Mouse (Mus musculus) layer of hippocampus, adult 8-10 months (tissue): ENCODE data around the gene Bloc1s1. TPM values are rescaled to one million over a fixed set of nuclear protein-coding genes. Genes with fewer than 3 reads are reported as not detected.

Experiments used
- DNase-seq, 2 experiments: peaks; one replicate each; pipeline ENCODE4 v3.0.0; 2022; ENCODE audit warnings: low spot score in 2 of 2
- total RNA-seq, 4 experiments: library from RNA; stranded (reverse); gene quantifications; 2 replicates each; pipeline ENCODE4 v1.2.4; 2022

Gene Bloc1s1
- total RNA-seq, 4 experiments from 2014 or later = 69.0 to 104 (median 90.6) TPM

DNA sequence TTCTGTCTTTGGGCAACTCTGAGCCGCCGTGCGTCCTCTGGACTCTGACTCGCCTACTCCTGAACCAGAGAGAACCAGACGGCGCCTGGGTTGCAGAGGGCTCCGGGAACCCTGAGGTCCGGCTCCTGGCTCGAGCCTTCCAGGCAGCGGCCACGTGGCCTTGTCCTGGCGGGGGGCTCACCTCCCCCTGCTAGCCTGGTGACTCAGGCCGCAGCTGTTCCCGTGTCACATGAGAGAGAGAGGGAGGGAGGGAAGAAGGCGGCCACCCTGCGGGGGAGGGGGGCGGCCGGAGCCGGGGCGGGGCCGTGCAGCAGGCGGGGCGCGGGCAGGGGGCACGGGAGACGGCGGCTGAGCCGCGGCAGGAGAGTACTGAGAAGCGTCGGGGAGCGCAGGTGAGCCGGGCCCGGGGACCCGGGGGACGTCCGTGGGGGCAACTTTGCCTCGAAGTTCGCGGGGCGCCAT, 14.2 kb downstream of the Bloc1s1 start:
- peak; percentile 68 to 77 for DNase-seq

DNA sequence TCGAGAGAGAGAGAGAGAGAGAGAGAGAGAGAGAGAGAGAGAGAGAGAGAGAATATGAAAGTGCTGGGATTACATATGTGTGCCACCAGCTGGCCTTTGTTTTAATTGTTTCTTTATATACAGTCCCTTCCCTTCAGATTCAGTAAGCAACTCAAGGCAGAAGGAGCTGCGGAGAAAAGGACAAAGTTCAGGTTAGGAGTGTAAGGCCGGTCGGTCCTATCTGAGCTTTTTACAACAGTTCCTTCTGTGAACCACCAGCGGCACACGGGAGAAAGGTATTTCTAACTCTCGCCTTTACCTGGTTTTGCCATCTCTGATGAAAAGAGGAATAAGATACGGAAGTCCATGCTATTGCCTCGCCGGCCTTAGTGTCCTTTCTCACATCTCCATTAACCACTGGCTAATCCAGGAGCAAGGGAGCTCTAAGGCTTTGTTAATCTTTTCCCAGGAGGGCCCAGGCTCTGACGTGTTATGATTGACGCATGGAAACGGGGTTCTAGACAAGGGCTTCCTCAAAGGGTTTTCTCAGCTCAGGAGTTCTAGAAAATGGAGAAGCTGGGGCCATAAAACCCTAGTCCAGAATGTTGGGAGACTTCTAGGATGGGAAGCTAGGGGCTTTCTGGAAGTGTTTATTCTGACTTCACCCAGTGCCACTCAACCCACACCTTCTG, 14.9 kb downstream of the Bloc1s1 start:
- DNase-seq = no peak

DNA sequence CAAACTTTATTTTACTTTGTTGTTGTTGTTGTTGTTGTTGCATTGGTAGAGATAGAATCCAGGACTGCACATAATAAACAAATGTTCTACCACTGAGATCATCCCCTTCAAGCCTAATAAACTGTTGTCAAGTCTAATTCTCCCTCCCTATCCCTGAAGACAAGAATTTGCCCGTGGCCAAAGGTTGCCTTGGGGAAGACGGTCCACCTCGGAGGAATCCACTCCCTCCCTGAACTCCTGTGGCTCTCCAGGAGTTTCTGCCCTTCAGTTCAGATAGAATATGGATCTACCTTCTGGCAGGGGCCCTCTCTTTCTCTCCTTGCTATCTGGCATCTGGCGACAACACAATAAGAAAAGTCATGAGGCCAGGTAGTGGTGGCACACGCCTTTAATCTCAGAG, 19.0 kb downstream of the Bloc1s1 start:
- no peak for DNase-seq

DNA sequence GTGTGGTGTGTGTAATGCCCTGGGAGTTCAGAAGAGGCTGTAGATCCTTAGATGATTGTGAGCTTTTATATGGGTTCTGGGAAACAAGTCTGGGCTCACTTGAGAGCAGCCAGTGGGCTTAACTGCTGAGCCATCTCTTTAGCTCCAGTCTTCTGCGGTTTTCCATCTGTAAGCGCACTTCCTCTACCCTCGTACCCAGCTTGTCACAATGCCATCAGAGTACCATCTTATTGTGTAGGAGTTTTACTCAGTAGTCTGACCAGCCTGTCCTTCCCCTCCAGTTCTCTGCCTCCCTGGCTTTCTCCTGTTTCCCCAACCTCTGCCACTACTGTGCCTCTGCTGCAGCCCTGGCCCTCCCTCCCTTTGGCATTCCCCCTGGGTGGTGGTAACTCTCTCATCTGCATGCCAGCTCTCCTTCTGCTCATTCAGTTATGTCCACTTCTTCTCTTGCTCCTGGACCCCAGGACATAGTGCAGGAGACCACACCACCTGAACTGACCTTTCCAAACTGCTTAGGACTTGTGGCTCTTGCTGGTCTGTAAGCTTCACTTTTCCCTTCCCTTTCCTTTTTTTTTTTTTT, 21.3 kb downstream of the Bloc1s1 start:
- DNase-seq = no peak

DNA sequence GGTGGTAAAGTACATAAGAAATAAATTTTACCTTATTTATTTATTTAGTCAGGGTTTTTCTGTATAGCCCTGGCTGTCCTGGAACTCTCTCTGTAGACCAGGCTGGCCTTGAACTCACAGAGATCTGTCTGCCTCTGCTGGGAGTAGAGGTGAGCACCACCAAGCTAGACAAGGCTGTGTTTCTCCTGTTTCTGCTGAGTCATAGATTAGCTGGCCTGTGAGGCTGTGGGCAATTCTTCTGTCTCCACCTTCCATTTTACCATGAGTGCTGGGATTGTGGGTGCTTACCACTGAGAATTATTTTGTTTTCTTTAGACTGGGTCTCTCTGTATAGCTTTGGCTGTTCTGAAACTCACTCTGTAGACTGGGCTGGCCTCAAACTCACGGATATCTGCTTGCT, 22.4 kb downstream of the Bloc1s1 start:
- no peak for DNase-seq

DNA sequence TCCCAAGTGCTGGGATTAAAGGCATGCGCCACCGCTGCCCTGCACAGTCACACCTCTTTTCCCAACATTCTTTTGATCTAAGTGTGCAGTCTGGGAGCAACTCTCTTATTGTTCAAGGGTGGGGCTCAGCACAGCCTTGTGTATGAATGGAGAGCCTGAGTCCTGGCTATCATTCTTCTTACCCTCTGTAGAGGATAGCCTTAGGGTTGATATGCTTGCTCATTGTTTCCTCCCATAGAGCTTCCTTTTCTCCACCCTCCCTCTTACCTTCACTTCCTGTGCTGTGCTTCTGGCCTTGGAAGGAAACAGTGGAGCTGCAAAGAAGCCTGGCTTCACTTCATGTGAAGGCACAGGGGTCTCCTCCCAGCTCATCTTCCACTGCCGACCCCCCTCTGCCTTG, 23.1 kb downstream of the Bloc1s1 start, which contains the start of gene Cd63:
Cd63 (plus strand) TSS at position 292 of the 400 bp plus-strand sequence.
- DNase-seq = no peak

DNA sequence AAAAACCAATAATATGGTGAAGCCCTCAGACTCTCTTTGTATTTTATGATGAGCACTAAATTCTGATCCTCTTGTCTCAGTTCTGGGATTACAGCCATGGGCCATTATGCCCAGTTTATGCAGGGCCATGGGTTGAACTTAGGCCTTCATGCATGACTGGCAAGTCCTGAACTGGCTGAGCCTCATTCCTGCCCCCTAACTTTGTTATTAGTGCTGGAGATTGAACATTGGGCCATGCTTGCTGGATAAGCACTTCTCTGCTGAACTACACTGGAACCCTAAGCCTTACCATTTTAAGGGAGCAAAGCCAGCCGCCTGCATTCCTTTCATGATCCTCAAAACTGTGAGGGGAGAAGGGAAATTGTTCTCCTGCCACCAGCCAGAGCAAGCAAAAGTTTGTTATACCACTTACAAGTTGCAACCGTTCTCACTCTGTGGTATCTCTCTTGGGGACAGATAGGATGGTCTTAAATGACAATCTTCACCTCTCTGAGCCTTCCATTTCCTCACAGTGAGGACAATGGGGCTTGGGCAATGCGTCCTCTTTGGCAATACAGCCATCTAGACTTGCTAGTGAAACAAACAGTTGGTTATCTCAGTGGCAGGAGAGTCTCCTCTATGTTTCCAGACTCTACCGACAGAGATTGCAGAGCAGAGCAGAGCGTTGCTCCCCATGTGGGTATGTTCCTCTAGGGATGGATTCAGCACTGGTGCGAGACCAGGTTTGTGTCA, 23.9 kb downstream of the Bloc1s1 start:
- DNase-seq = no peak

DNA sequence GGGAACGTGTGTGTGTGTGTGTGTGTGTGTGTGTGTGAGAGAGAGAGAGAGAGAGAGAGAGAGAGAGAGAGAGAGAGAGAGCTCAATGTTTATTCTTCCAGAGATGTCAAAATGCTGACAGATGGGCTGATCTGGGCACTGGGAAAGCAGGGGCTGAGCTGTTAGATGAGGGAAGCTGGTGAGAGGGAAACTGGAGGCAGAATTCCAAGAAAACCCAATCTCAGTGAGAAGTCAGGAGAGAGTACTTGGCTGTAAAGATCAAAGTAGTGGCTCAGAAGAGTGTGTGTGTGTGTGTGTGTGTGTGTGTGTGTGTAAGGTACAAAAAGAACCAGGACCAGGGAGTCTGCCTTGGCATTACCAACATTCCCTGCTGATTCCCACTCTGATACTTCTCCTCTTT, 26.3 kb downstream of the Bloc1s1 start:
- DNase-seq = no peak

DNA sequence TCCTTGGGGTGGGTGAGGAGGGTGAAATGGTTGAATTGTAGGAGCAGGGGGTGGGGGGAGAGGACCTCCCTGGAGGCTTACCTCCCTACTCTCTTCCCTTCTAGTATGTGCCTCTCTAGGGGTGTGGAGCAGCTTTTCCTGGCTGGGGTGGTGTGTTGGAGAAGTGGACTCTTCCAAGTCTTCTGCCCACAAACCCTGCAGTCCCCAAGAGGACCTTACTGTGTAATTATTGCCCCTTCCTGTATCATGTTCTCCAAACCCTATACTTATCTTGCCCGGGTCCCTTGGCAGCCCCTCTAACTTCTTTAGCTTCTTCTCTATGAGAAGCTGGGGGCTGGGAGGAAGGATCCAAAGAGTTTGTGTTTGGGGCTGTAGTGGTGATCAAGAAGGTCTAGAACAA, 27.0 kb downstream of the Bloc1s1 start:
- DNase-seq = no peak

DNA sequence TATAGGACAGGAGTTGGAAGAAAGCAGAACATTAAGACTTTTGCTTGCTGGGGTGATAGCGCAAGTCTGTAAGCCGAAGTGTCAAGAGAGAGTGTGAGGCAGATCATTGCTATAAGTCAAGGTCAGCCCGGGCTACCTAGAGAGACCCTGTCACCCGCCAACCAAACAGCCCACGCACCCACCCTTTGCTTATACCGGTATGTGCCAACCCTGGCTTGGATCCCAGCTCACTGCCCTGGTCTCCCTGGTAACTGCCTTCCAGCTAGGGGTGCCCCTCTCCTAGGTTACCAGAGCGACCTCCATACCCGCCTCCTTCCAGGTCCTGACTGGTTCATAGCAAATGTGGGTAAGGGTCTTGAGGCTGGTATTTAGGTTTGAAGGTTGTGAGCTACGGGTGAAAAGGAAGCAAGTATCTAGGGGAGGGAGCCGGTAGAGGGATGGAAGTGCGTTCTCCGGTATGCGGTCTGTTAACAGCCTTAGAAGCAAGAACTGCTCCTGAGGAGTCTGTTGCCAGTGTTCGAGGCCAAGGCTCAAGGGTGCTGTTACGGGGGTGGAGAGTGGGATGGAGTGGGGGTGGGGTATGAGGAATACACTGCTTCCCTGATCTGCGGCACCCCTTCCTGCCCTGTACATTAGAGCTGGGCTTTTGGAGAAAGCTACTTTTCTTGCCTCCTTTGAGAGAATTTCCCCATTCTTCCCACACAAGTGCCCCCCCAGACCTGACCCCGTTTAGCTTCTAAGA, 27.7 kb downstream of the Bloc1s1 start:
- peak; percentile 63 to 74 for DNase-seq

DNA sequence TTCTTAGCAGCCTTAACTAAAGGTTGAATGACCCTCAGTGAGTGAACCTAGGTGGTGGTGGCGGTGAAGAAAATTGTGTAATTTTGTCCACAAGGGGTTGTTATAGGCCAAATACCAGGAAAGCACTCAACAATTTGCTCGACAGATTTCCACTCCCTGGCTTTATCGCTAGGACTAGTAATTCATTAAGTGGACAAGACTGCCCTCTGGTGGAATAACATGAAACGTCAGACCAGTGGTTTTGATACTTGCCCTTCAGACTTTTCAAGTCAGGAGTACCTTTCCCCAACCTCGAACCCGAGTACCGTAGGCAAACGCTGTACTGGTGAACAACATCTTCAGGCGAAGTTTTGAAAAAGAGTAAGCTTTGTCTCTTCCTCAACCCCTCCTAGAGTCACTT, 28.4 kb downstream of the Bloc1s1 start:
- peak; percentile 67 to 81 for DNase-seq

DNA sequence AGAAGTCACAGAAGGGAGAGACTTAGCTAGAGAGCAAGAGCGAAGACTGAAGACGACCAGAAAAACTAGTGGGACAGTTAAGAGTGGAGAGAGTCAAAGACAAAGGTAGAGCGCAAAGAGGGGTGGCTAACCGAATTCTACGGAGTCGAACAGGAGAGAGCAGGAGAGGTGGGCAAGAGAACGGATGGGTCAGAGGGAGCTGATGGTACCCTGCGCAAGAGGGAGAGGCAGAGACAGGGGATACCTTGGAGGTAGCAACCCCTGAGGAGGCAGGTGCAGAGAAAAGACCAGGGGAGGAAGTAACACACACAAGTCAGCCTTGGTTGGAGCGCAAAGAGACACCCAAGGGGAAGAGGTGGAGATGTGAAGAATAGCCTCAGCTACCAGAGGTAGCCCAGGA, 31.6 kb downstream of the Bloc1s1 start:
- no peak for DNase-seq

DNA sequence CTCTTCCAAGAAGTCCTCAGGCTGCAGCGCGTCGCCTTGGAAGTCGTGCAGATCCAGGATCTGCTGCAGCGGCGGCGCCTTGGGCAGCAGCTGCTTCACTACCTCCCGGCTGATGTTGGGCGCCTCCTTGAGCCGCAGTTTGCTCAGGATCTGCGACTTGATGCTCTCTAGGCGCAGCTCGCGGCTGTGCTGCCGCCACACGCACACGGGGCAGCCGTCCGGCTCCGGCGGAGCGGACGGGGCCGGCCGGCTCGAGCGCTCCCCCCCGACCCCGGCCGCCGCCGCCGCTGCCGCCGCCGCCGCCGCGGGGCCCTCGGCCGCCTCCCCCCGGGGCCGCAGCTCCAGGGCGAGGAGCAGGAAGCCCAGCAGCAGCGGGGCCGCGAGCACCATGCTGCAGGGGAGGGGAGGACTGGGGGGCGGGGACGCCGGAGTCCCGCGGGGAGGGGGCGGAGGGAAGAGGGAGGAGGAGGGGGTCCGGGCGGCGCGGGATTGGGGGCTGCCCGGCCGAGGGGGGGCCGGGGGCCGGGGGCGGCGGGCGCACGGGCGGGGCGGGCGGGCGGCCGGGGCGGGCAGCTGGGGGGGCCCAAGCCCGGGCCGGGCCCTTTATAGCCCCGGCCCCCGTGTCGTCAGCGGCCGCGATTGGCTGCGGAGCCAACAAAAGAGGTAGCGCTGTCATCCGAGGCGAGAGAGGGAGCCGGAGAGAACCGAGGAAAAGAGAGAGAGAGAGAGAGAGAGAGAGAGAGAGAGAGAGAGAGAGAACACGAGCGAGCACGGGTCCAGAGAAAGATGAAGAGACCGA, 32.3 kb downstream of the Bloc1s1 start, which contains the start of gene Gdf11:
Gdf11 (minus strand) TSS at position 423 of the 799 bp plus-strand sequence.
- no peak for DNase-seq

DNA sequence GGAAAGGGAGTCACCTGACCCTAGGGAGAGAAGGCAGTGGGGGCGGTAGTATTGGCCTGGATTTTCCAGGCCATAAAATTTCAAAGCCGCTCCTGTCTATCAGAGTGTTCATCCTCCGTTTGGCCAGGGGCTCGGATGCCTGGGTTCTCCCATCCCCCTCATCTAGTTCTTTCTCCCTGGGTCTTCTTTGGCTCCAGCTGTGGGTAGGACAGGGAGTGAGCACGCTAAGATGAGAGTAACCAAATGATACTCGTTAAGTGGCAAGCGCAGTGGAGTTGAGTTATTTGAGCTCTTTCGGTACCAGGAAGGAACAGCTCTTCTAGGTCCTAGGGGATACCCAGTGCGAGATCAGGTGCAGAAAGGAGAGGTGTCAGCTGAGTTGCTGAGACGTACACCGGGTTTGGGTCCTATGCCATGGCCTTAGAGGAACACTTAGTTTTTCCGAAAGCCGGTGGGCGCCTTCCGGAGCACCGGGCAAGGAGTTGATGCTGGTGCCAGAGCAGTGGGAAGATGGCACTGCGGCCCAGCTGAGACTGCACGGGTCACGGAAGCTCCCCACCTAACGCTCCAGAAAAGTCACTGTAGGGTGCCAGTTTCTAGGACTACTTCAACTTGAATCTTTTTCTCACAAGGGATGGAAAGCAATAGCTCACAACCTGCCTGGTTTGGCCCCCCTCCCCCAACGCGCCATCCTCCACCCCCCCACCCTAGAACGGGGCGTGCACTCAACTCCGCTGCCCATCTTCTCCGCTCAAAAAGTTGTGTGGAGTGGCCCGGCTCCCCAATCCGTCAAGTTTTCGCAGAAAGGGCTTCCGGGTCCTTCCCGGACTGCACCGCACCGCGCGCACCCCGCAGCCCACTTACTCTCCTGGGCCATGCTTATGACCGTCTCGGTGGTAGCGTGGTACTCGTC, 33.2 kb downstream of the Bloc1s1 start:
- DNase-seq = no peak

DNA sequence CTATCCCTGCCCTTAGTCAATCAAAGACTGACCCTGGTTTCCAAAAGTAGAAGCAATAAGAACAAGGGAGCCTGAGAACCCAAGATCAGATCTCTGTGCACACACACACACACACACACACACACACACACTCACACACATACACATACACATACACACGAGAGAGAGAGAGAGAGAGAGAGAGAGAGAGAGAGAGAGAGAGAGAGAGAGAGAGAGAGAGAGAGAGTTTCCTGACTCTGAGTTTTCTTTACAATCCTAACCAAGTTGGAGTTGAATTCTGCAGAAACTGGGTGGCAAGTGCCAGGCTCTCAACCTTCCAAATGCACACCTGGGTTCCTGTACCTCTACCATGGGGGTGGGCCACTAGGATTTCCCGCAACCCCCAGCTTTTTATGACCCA, 34.0 kb downstream of the Bloc1s1 start:
- no peak for DNase-seq

DNA sequence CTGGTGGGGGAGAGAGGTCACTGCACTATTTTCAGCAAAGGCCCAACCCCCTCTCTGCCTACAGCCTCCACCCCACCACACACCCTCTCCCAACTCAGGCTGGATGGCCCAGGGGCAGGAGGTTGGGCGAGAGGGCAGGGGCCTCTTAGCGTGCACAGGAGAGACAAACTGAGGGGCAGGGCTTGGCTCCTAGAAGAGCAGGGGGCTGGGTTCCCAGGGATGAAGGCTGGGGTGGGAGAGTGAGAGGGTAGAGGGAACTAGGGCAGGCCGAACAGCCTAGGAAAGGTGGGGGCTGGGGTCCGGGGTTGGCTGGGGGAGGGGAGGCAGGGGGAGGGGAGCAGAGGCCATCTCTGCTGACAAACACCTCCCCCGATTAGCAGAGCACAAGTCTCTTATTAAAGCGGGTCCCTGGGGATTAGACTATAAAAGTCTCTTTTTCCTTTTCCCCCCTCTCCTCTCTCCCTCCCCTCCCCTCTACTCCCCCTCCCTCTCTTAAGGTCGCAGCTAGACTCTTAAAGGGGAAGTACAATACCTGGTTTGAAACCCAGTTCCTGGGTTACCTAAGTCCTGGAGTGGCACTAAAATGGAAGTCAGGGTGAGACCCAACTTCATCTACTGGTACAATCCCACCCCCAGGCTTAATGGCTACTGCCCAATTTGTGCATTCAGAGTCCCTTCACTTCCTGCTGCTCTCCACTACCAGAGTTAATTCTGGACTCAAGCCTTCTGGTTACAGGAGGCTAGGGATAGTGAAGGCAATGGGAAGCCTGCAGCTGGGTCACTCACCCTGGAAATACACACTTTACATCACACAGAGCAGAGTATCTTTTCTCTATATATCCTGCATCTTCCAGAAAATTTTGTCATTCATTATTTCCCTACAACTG, 34.7 kb downstream of the Bloc1s1 start:
- DNase-seq = no peak

DNA sequence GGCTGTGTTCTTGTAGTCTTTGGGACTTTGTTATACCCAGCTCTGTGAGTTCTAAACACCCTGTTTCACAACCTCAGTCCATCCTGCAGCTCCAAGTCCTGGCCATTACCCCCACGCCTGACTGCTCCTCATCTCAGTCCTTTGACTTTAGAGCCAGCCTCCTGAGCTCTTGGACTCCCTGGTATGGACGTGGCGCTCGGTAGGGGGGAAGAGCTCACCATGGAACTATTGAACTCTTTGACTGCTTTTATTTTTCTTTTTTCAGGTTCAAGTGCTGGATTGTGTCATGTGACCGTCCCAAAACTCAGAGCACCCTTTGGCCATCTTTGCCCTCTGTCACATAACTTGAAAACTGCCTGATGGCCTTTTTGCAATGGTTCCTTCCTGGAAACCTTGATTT, 41.8 kb downstream of the Bloc1s1 start:
- DNase-seq = no peak

DNA sequence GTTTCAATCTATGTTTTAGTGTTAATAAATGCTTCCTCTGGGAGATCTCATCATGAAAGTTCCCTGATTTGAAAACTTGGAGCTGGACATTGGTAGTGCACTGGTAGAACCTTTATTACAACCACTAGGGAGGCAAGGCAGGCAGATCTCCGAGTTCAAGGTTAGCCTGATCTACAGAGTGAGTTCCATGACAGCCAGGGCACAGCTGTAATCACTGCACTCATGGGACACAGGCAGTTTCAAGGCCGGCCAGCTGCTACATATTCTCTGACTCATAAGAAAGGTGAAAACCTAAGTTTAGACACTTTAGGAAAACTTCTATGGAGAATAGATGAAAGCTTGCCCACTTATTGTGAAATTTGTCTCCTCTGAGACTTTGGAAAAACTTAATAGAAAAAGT, 45.0 kb downstream of the Bloc1s1 start:
- DNase-seq = no peak

DNA sequence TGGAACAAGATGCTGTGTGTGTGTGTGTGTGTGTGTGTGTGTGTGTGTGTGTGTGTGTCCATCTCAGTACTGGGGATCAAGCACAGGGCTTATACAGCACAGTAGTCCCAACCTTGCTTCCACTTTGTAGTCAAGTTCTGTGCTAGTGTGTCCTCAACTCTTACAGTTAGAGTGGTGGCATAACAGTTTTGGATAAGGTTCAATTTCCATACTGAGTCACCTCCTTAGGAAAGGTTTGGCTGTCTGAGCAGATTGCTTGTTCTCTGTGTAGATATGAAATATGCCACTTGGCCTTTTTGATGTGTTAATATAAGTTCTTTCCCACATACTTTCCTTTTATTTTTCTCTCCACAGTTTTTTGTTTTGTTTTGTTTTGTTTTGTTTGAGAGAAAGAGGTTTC, 45.5 kb downstream of the Bloc1s1 start:
- no peak for DNase-seq
